Mouse (Mus musculus) embryonic facial prominence, embryonic 15.5 days (tissue): ENCODE data around the gene Wee2. TPM values are rescaled to one million over a fixed set of nuclear protein-coding genes. Genes with fewer than 3 reads are reported as not detected.

Experiments
- ATAC-seq: fragments of 200-750 bp; cut with Nextera tagmentation; 2 replicates; pipeline ENCODE4 v1.8.0; 2017; ENCODE audit warnings: low read depth, moderate TSS enrichment; ENCODE audit not compliant: insufficient number of reproducible peaks, low FRiP score, low TSS enrichment
- H3K27ac ChIP-seq: fragments of 300-500 bp; sonication (generic); replicated peaks from 2 replicates; pipeline ENCODE4 v1.5.1; 2015; ENCODE audit warnings: mild to moderate bottlenecking, inconsistent platforms
- H3K27me3 ChIP-seq: fragments of 300-500 bp; sonication (generic); 2 replicates; pipeline ENCODE4 v1.6.1; 2015; ENCODE audit warnings: inconsistent platforms
- H3K36me3 ChIP-seq: fragments of 300-500 bp; sonication (generic); 2 replicates; pipeline ENCODE4 v1.6.1; 2015; ENCODE audit warnings: mild to moderate bottlenecking, inconsistent platforms
- H3K4me1 ChIP-seq: fragments of 300-500 bp; sonication (generic); 2 replicates; pipeline ENCODE4 v1.6.1; 2015; ENCODE audit warnings: inconsistent platforms
- H3K4me2 ChIP-seq: fragments of 300-500 bp; sonication (generic); replicated peaks from 2 replicates; pipeline ENCODE4 v1.6.1; 2015; ENCODE audit warnings: mild to moderate bottlenecking, inconsistent platforms
- H3K4me3 ChIP-seq: fragments of 300-500 bp; sonication (generic); replicated peaks from 2 replicates; pipeline ENCODE4 v1.5.1; 2015; ENCODE audit warnings: mild to moderate bottlenecking, inconsistent platforms
- H3K9ac ChIP-seq: fragments of 300-500 bp; sonication (generic); 2 replicates; pipeline ENCODE4 v1.6.1; 2015; ENCODE audit warnings: inconsistent platforms
- H3K9me3 ChIP-seq: fragments of 300-500 bp; sonication (generic); replicated peaks from 2 replicates; pipeline ENCODE4 v1.6.1; 2016; ENCODE audit warnings: inconsistent platforms
- WGBS: fragments of 180-500 bp; shearing (Covaris S2); methylation state at CpG from one replicate; pipeline ENCODE4 v1.1.7; 2015; 5-methylcytosine and 5-hydroxymethylcytosine counted together
- polyA plus RNA-seq: library from polyadenylated mRNA; unstranded; fragments of >200 nt; fragmentation: Nextera tagmentation; extraction: Ambion mirVana; gene quantifications from 2 replicates; pipeline ENCODE4 v1.2.1, GENCODE M21; 2015

Wee2 gene
- polyA plus RNA-seq, 1 experiment from 2014 or later: not detected

DNA sequence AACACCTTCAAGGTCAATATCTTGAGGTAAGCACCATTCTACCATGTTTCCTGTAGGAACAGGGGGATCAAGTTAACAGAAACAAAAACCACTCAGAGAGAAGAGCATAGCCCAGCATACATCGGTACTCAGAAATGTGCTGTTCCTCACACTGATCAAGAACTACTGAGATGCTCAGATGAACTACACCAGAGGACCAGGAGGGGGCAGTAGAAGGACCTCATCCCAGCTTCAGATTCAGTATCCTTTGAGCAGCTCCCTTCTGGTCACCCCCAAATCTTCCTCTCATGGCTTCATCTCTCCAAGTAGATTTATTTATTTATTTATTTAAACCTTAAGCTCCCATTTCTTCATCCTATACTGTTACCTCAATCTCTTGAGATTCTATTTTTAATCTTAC is 15.1 kb upstream of the Wee2 start:
- no peak for ATAC-seq
- no peak overlapping the region for H3K27ac ChIP-seq
- H3K4me2 ChIP-seq: no peak overlapping the region
- H3K36me3 ChIP-seq: no peaks in the 10 kb centered on the region
- no peaks in the 10 kb centered on the region for H3K9me3 ChIP-seq
- H3K4me1 ChIP-seq: 0 out of 2 replicates have a peak, but pooled peaks cover 5% of the 10 kb centered on the region
- H3K9ac ChIP-seq: no peak overlapping the region
- 56% methylated on average over 1 of the region's 1 CpGs for WGBS
- H3K4me3 ChIP-seq: no peak overlapping the region
- H3K27me3 ChIP-seq: no peaks in the 10 kb centered on the region

GRCm38 (mm10) chr6:40427441-40427840 is 11.4 kb upstream of the Wee2 start:
- 85% methylated on average over 7 of the region's 7 CpGs for WGBS

GRCm38 (mm10) chr6:40428696-40429095 is 10.2 kb upstream of the Wee2 start:
- peaks cover 10% of the 10 kb centered on the region; the same call in 1 of the 2 replicates for H3K4me1 ChIP-seq
- H3K9ac ChIP-seq: no peak overlapping the region
- H3K4me2 ChIP-seq: no peak overlapping the region
- WGBS: 49% methylated on average over 3 of the region's 3 CpGs
- H3K4me3 ChIP-seq: no peak overlapping the region
- H3K27ac ChIP-seq: no peak overlapping the region
- ATAC-seq: no peak
- no peaks in the 10 kb centered on the region for H3K27me3 ChIP-seq
- no peaks in the 10 kb centered on the region for H3K9me3 ChIP-seq
- H3K36me3 ChIP-seq: no peaks in the 10 kb centered on the region

More at GRCm38 (mm10) chr6:40427441-40427840, 11.4 kb upstream of the Wee2 start:
- H3K4me2 ChIP-seq: no peak overlapping the region
- no peaks in the 10 kb centered on the region for H3K27me3 ChIP-seq
- H3K9me3 ChIP-seq: no peaks in the 10 kb centered on the region
- peaks cover 10% of the 10 kb centered on the region; the same call in 1 of the 2 replicates for H3K4me1 ChIP-seq
- no peak overlapping the region for H3K27ac ChIP-seq
- no peak for ATAC-seq
- H3K36me3 ChIP-seq: no peaks in the 10 kb centered on the region
- H3K4me3 ChIP-seq: no peak overlapping the region
- no peak overlapping the region for H3K9ac ChIP-seq

- Histone ChIP-seq H3K9me3 (no peaks in the 10 kb centered on the region), H3K27ac (no peak overlapping the region), H3K4me3 (no peak overlapping the region), H3K36me3 (no peaks in the 10 kb centered on the region), H3K4me1 (peaks cover 14% of the 10 kb centered on the region; the same call in 1 of the 2 replicates), H3K27me3 (no peaks in the 10 kb centered on the region), H3K9ac (no peak overlapping the region), H3K4me2 (no peak overlapping the region)
- 81% methylated on average over 4 of the region's 4 CpGs for WGBS
- no peak for ATAC-seq
These were observed 9.4 kb upstream of the Wee2 start for GRCm38 (mm10) chr6:40429521-40429931.

DNA sequence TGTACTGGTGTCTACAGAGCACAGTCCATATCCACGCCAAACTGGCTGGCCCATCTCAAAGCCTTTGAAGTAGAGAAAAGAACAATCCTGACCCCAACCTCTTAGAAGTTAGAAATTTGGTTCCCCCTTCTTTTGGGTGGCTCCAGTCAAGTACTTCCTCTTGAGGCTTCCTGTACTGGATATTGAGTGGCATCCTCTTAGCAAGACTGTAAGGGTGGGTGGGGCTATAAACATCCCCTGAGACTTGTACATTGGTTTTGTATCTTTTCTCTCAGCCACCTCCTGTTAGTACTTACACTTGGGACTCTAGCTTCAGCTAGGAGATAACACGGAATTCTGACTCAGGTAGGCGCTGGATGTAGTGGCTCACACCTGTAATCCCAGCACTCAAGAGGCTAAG is 8.6 kb upstream of the Wee2 start:
- H3K4me1 ChIP-seq: peaks cover 21% of the 10 kb centered on the region; the same call in 1 of the 2 replicates
- 88% methylated on average over 3 of the region's 3 CpGs for WGBS
- no peak overlapping the region for H3K9ac ChIP-seq
- no peak overlapping the region for H3K4me2 ChIP-seq
- no peaks in the 10 kb centered on the region for H3K27me3 ChIP-seq
- no peak overlapping the region for H3K27ac ChIP-seq
- no peaks in the 10 kb centered on the region for H3K9me3 ChIP-seq
- no peak for ATAC-seq
- no peaks in the 10 kb centered on the region for H3K36me3 ChIP-seq
- no peak overlapping the region for H3K4me3 ChIP-seq

DNA sequence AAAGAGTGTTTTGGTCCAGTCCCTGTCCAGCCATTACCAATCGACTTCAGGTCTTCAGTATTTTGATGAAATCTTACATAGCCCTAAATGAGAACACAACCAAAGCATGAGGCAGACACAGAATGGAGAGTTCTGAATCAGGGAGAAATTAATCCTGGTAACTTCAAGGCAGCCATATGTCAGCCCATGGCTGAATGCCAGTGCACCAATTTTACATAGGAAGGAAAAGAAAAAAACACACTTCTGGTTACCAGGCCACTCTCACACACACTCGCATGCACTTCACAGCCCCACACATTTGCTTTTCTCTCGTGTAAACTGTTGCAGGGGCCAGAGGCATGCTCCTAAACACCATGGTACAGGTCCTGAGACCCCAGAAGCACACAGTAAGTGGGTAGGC is 8.0 kb upstream of the Wee2 start:
- 48% methylated on average over 3 of the region's 3 CpGs for WGBS
- ATAC-seq: no peak
- H3K9ac ChIP-seq: no peak overlapping the region

GRCm38 (mm10) chr6:40431356-40431755 is 7.5 kb upstream of the Wee2 start:
- Histone ChIP-seq H3K36me3 (no peaks in the 10 kb centered on the region), H3K4me1 (peaks cover 24% of the 10 kb centered on the region), H3K9ac (no peak overlapping the region), H3K4me3 (no peak overlapping the region), H3K27me3 (no peaks in the 10 kb centered on the region), H3K9me3 (no peaks in the 10 kb centered on the region), H3K4me2 (no peak overlapping the region), H3K27ac (no peak overlapping the region)
- no peak for ATAC-seq
- 47% methylated on average over 4 of the region's 4 CpGs for WGBS

More for the DNA sequence above, 8.0 kb upstream of the Wee2 start:
- Histone ChIP-seq H3K4me2 (no peak overlapping the region), H3K4me1 (peaks cover 21% of the 10 kb centered on the region; the same call in 1 of the 2 replicates), H3K9me3 (no peaks in the 10 kb centered on the region), H3K4me3 (no peak overlapping the region), H3K27ac (no peak overlapping the region), H3K27me3 (no peaks in the 10 kb centered on the region), H3K36me3 (no peaks in the 10 kb centered on the region)

GRCm38 (mm10) chr6:40431812-40432211 is 7.1 kb upstream of the Wee2 start:
- Histone ChIP-seq H3K4me3 (no peak overlapping the region), H3K4me1 (peaks cover 24% of the 10 kb centered on the region), H3K9ac (no peak overlapping the region)

GRCm38 (mm10) chr6:40432346-40433275 is 6.3 kb upstream of the Wee2 start:
- no peaks in the 10 kb centered on the region for H3K36me3 ChIP-seq
- whole genome bisulfite sequencing: 82% methylated on average over 17 of the region's 17 CpGs
- H3K9ac ChIP-seq: no peak overlapping the region
- H3K27me3 ChIP-seq: peaks cover 8% of the 10 kb centered on the region; the same call in 1 of the 2 replicates
- no peak overlapping the region for H3K27ac ChIP-seq
- no peak overlapping the region for H3K4me3 ChIP-seq
- no peak for ATAC-seq
- no peak overlapping the region for H3K4me2 ChIP-seq
- peaks cover 24% of the 10 kb centered on the region for H3K4me1 ChIP-seq
- no peaks in the 10 kb centered on the region for H3K9me3 ChIP-seq

More at GRCm38 (mm10) chr6:40431812-40432211, 7.1 kb upstream of the Wee2 start:
- Histone ChIP-seq H3K9me3 (no peaks in the 10 kb centered on the region), H3K27me3 (no peaks in the 10 kb centered on the region), H3K36me3 (no peaks in the 10 kb centered on the region), H3K4me2 (no peak overlapping the region), H3K27ac (no peak overlapping the region)
- ATAC-seq: no peak

DNA sequence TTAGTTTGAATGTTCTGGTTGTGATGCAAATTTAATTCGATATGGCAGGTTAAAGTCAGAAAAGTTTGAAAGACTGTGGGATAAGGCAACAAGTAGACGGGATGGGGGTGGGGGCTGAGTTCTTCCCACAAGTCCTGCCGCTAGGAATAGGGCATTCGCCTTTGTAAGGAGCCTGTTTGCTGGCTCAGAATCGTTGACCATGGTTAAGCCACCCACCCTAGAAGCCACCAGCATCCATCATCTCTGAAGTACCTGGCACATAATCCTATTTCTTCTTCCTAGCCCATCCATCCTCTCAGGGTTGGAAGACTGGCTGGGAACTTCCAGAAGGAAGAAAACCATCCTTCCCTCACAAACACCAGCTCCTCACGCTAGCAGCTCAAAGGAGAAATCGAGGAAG is 4.2 kb upstream of the Wee2 start:
- Histone ChIP-seq H3K9ac (peak overlapping the region; percentile 59; the same call in 1 of the 2 replicates), H3K4me1 (peaks cover 18% of the 10 kb centered on the region), H3K27ac (no peak overlapping the region), H3K4me2 (peak overlapping the region; percentile 89), H3K9me3 (no peaks in the 10 kb centered on the region), H3K4me3 (peak overlapping the region; percentile 84), H3K27me3 (peaks cover 20% of the 10 kb centered on the region), H3K36me3 (no peaks in the 10 kb centered on the region)
- ATAC-seq: no peak
- WGBS: 12% methylated on average over 7 of the region's 7 CpGs

DNA sequence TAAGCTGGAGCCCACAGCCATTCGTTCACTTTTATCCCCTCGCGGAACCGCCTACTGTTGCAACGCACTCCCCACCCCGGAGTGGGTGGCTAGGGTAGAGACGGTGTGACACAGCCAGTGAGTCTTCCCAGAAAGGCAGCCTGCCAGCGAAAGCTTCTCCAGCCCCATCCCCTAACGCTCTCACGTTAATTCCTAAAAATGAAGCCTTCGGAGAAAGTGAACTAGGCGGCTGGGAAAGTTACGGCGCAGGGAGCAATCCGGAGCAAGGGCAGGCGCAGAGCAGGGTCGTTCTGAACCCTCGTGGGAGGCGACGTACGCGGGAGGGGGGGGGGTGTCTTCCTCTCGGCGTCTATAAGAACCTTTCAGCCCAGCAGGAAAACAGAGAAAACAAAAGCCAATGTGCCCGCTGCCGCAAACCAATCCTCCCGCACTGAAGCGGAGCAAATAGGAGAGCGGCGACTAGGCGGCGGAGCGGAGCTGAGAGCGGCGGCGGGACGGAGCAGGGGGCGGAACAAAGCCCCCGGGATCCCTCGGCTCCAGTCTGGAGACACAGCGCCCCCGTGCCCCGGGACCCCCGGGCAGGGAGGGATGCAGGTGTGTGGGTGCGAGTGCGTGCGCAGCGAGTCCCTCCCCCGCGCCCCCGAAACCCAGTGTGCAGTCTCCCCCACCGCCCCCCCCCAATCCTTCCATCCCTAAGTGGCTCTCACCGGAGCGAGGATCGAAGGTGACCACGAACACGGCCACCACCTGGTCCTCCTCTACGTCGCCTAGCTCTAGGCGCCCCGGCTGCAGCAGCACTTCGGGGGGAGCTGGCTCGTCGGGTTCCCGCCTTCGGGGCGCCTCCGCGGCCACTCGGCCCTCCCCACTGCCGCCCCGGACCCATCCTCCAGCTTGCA is 3.5 kb upstream of the Wee2 start:
- Histone ChIP-seq H3K9ac (peak overlapping the region; percentile 59), H3K9me3 (no peaks in the 10 kb centered on the region), H3K4me3 (peak overlapping the region; percentile 84), H3K4me2 (peak overlapping the region; percentile 89), H3K36me3 (no peaks in the 10 kb centered on the region), H3K4me1 (peaks cover 18% of the 10 kb centered on the region), H3K27ac (peak overlapping the region; percentile 48; the same call in 1 of the 2 replicates), H3K27me3 (peaks cover 25% of the 10 kb centered on the region)
- WGBS: under 1% methylated on average over 60 of the region's 72 CpGs
- ATAC-seq: peak; percentile 49
